Mouse (Mus musculus): ENCODE results near the gene Usp44. TPM values are rescaled to one million over a fixed set of nuclear protein-coding genes. Genes with fewer than 3 reads are reported as not detected.
A peak's percentile ranks its signal among the peaks of the same experiment; 100 is the strongest.
"Not testable (repeated sequence)": the region's sequence is repeated elsewhere in the genome, so short reads cannot be mapped to it uniquely, and the experiment has no call there.

Usp44 gene
- not detected in 2 replicates for total RNA-seq (2014; fragmentation: Nextera tagmentation)
- 0.65 TPM in 1 of 2 replicates, not detected in the other for total RNA-seq (2017)

DNA sequence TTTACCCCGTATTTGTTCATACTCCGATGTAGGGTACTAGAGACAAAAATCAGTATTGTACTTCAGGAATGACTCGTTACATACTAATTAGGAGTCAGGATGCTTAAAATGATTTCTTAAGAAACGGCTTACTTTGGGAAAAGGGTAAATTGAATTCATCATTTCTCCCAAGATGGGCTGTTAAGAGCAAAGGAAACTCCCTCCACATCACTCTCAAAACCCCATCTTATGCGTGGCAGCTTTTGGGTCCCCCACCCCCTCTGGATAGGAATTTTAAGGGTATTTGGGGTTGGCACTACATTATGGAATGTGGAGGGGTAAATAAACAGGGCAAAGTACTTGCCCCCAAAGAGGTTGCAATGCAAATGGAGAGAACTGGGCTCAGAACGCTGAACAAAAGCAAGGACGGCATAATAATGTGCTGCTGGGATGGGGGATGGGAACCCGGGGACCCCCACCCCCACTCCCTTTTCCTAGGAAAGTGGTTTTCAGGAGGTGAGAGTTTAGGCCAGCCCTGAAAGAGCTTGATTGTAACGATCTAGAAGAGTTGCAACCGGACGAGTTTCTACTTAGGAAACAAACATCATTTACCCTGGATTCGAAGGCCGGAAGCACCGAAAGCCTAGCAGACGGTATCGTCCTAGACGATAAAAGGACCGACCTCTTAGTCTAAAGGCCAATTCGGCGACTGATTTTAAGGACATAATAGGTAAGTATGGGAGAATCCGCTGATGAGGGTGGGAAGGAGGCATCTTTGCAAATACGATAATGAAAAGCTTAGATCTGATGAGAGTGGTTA lies at the start of gene Usp44:
Gene Usp44, plus strand, starts transcription at position 625 of the 799 bp plus-strand sequence.
- no peak for ATAC-seq (replicated peaks; ENCODE audit: low FRiP score, low TSS enrichment, poor library complexity, severe bottlenecking)

DNA sequence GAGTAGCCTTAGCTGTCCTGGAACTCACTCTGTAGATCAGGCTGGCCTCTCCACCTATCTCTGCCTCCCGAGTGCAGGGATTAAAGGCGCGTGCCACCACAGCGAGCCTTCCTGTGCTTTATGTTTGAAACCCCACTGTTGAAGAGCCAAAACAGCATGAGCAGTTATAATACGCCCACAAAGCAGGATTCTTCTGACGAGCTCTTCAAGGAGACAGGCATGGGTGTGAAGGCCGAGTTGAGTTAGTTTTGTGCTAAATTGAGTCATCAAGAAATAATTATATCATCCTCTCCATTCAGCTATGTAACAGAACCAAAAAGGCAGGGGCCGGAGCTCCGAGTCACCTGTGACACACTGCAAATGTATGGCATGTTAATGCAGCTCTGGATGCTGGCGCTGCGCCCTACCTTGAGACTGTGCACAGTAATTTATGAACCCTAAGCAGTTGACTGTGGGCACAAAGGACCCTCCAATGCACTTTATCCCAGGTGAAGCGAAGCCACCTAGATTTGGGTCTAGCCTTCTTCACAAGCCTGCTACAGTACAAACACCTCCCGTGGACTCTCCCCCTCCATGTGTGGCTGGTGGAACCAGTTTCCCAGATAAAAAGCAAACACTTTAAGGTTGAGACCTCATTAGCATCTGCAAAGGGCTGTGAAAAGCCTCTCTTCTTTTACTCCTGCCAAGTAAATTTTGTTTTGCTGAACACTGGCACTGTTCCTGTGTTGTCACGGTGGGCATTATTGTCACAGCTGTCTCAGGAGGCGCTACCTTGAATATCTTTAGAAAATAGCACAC lies 47.9 kb upstream of the Usp44 start:
- no peak for ATAC-seq (replicated peaks; ENCODE audit: low FRiP score, low TSS enrichment, poor library complexity, severe bottlenecking)

DNA sequence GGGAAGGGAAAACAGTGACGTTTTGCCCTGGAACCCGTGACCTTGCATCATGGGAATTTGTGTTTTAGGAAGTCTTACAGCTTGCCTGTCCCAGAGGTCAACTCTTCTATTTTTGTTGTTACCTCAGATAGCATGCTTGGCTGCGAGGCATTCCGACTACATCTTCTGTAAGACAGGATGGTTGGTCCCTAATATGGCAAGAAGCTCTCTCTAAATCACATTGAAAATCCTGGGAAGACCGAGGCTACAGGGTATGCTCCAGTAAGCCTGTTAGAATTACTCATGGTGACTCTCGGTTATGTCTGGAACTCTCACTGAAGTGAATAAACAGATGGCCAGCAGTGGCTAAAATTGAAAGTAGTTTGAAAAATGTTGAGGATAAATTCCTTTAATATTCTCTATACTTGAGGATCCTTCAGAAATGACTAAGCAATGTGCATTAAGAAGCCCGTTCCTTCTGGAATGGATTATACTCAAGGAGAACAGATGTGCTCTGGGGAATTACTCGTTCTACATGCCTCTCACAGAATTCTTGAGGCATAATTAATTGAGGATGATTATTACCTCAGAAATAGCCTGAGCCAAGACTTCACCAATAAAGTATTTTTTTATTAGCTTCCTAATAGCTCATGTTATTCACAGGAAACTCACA lies 31.5 kb upstream of the Usp44 start:
- ATAC-seq (replicated peaks; ENCODE audit: low FRiP score, low TSS enrichment, poor library complexity, severe bottlenecking) = no peak

DNA sequence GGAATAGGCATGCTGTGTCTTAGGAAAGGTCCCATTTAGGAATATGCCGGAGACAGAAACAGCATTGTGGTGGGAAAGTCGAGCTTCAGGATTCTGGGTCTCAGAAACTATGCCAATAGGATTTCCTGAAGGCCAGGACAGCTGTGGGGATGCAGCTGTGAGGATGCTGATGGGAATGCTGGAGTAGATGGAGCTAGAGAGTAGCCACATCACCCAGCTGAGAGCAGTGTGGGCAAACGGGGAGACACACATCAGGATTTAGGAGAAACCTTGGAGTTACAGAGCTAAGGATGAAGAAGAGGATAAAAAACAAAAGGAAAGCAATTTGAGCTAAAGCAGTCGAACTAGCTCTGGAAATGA lies 31.0 kb upstream of the Usp44 start:
- ATAC-seq (replicated peaks; ENCODE audit: low FRiP score, low TSS enrichment, poor library complexity, severe bottlenecking) = no peak

DNA sequence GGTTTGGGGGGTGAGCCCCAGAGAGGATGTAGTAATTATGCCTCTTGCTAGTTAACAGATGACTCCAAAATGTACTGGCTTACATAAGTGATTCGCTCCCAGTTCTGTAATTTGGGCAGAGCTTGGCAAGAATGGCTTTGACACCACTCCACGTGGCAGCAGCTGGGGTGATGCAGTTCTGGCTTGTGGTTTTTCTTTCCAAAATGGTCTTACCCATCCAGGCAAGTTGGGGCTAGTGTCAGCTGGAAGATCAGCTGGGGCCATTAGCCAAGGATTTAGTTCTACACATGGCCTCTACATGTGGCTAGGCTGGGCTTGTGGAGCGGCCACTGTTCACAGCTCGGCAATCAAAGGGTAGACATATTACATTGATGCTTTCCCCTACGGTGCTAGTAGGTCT lies 30.5 kb upstream of the Usp44 start:
- ATAC-seq (replicated peaks; ENCODE audit: low FRiP score, low TSS enrichment, poor library complexity, severe bottlenecking) = no peak

DNA sequence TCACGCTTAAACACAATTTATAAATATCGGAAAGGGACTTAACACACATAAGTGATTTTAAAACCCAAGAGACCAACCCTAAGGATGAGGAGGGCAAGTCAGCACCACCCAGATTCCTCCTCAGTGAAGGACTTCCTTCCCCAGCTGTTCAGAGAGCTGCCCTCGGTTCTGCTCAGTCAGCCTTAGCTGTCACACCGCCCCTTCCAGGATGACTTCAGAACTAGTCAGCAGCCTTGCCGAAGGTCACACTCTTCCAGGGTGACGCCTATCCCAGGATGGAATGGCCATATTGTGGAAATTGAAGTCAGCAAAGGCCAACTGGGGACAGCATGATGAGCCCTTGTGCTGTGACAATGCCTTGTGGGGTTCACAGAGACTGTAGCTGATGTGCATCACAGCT lies 28.2 kb upstream of the Usp44 start:
- ATAC-seq (replicated peaks; ENCODE audit: low FRiP score, low TSS enrichment, poor library complexity, severe bottlenecking) = no peak

DNA sequence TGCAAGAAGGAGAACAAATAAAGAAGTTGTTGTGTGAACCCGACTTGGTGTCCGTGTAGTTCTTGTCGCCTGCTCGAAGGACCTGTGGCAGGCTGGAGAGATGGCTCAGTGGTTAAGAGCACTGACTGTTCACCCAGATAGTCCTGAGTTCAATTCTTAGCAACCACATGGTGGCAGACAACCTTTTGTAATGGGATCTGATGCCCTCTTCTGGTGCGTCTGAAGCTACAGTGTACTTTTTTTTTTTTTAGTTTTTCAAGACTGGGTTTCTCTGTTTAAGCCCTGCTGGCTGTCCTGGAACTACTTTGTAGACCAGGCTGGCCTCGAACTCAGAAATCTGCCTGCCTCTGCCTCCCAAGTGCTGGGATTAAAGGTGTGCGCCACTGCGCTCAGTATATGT lies 21.9 kb upstream of the Usp44 start:
- ATAC-seq (replicated peaks; ENCODE audit: low FRiP score, low TSS enrichment, poor library complexity, severe bottlenecking) = not testable (repeated sequence)

DNA sequence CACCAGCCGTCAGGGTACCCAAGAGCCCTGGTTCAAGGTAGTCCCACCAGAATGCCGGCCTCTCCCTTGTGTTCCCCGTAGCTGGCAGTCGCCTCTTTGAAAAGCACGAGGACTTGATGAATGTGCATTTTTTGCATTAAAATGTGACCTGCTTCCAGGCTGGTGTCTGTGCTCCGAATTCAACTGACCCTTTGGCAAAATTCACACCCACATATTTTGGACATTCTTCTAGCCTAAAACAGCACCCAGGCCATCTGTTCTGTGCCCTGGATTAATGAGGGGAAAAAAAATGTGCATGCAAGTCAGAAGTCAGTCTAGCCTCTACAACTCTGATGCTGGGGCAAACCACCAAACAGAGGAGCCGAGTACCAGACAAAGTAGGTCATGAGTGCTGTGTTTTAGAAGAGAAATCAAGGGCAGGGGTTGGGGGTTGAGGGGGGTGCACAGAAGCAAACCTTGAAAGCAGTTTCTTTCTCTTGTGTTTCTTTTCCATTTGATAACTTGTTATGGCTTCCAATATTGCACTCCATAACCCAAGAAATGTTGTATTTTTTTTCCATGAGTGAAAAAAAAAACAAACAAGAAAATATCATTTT lies 20.7 kb upstream of the Usp44 start:
- ATAC-seq (replicated peaks; ENCODE audit: low FRiP score, low TSS enrichment, poor library complexity, severe bottlenecking) = no peak

DNA sequence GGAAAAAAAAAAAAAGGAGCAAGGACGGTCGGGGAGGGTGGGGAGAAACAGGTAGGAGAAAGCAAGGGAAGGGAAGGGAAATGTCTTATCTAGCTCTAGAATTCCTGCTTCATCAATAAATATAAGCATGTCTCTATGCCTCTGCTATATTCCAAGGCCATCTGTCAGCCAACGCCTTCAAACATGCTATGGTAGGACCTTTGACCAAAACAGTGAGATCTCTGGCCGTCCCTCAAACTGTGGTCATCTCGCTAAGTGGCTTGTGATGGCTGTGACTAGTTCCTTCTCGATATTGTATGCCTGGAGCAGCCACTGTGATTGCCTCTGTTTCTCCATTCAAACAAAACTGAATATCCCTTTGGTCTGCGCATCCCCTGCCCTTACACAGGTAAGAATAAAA lies 19.3 kb upstream of the Usp44 start:
- no peak for ATAC-seq (replicated peaks; ENCODE audit: low FRiP score, low TSS enrichment, poor library complexity, severe bottlenecking)

DNA sequence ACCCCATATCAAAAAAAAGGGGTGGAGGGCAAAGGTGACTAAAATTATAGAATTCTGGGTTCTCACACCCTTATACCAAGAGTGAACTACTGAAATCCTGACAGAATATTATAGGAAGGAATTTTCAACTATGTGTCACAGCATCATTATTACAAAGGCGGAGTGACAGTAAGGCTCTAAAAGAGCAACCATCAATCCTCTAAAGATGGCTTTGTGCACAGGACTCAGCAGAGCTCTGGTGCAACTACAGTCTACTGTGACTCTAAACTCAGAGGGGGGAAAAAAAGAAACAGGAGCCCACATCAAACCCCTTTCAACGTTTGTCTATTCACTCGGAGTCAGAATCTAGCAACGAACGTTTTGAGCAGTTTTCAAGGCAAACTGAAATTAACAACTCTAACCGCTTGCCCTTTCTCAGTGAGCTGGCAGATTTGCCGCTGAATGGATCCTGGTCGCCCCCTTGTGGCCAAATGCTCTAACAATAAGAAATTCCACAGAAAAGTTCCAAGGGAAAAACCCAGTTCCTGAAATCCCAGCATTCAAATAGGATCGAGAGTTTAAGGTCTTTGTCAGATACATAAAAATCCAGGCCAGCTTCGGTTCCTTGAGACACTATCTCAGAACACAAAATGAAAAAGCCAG lies 18.5 kb upstream of the Usp44 start:
- peak; percentile 68 for ATAC-seq (replicated peaks; ENCODE audit: low FRiP score, low TSS enrichment, poor library complexity, severe bottlenecking)

DNA sequence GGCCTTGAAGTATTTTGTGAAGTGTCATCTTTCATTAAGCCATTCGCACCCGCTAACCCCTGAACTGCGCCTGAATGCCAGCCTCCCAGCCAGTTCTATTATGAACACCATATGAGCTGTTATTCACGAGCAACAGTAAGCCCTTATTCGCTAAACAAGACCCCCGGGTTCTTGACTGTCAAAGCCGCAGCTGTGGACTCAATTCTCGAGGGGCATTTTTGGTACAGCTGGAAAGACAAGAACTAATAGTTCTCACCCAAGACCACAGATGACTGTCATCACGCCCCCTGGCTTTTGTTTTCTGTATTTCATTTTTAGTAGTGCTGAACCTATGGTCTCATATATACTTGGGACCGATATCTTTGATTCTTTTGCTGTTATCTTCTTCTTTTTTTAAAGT lies 17.6 kb upstream of the Usp44 start:
- ATAC-seq (replicated peaks; ENCODE audit: low FRiP score, low TSS enrichment, poor library complexity, severe bottlenecking) = no peak

DNA sequence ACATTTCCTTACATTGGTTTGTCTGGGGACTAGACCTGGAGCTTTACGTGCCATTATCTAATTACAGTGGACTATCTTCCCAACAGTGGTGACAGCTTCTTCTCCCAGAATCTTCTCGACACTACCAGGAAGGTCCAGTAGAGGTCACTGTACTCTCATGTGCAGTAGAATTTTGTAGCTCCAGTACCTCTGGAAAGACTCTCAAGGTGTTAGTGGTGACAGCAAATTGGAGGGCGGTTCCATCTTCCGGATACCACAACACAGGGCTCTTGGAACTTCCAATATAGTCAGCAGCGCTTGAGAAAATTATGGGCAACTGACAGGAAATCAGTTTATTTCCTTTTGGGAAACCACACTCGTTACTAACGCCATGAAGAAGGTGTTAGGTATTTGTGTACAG lies 12.7 kb upstream of the Usp44 start:
- ATAC-seq (replicated peaks; ENCODE audit: low FRiP score, low TSS enrichment, poor library complexity, severe bottlenecking) = peak; percentile 82

DNA sequence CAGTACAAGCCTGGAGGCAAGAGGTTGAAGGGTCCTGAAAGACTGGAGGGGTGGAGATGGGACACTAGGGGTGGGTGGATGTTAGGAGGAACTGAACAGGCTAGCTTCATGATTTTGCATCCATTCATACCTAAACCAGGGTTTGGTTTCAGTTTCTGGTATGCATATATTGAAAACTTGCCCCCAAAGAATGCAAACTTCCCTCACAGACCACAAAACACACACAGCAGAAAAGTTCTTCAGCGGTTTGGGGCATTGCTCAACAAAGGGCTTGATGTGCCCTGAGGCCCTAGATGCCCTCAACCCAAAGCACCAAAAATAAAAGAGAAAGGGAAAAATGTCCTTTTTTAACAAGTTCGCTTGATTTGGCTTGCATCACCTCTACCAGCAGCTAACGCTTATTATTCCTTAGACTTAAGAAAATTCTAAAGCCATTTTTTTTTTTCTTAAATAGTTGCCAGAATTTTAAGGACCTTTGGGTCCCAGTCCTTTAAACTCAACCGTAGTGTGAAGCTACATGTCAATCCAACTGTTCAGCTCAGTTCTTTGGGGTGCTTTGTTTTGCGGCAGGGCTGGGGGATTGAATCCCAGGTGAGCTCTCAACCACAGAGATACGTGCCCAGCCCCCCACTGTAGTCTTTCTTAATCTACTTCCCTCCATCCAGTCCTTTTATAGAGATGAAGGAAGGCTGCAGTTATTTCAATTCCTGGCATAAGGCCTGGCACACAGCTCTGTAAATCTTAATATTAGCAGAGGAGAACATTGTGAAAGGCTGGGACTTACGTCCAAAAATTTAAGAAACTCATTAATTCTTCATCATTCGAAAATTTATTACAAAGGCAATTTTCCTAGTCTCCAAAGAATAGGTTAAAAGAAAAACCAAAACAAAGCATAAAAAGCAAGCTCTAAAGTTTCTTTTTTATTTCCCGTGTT lies 1.2 kb upstream of the Usp44 start:
- no peak for ATAC-seq (replicated peaks; ENCODE audit: low FRiP score, low TSS enrichment, poor library complexity, severe bottlenecking)

DNA sequence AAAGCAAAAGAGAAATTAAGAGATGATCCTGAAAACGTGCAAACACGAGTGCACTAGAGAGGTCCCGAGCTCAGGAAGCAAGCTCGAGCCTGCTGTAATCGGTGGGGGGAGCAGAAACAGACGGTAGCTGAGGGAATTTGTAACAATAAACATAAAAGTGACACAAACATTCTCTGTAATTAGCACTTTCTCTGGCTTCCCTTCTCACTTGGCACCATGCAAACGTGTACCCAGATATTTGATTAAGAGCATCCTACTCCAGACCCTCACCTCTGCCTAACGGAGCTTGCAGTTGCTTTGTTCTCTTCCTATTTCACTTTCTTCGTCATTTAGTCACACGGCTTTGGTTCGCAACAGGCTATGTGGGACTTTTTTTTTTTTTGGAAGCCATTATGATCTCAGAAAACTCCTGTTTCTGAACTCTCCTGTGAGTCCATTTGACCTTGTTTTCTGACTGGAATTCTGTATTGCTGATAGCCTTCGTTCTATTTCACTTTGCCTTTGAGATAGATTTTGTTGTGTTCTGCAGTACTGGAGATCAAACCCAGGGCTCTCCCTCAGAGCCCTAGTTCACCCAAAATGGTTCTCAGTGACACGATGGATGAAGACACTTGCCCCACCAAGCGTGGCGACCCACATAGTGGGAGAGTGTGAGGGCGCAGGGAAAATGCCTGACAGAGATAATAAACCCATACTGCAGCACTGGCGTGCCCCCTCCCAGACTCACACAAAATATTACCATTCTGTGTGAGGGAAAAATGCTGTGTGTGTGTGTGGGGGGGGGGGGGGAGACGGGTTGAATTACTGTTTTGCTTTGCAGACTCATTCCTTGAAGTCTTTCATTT lies 597 bp downstream of the Usp44 start:
- no peak for ATAC-seq (replicated peaks; ENCODE audit: low FRiP score, low TSS enrichment, poor library complexity, severe bottlenecking)

DNA sequence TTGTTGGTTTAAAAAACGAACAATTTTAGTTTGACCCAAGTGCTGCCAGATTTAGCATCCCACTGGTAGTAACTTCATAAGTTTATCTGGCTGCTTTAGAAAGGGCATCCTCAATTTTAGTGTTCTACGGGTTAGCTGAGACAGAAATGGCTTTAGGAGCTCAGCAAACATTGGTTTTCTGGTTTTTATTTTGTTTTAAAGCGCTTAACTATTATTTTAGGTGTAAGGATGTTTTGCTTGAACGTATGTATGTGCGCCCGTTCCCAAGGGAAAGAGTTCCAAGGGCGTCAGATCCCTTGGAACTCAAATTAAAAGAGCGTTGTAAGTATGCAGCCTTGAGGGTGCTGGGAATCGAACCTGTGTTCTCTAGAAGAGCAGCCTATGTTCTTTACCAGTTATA lies 1.5 kb downstream of the Usp44 start:
- ATAC-seq (replicated peaks; ENCODE audit: low FRiP score, low TSS enrichment, poor library complexity, severe bottlenecking) = no peak

DNA sequence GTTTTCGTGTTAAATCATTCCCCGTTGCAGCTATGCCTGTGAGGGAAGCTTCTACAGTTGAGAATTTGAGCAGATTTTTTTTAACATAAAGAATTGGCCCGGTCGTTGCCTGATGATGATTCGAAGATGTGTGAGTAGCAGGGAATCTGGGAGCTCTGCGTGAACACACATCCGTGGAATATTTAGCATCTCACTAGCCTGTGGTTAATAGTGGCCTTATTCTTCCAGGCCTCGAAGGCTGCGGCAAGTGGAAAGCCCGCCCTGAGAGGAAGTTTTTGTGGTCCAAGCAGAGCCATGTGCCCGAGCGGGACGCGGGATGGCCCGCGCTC lies 2.0 kb downstream of the Usp44 start:
- no peak for ATAC-seq (replicated peaks; ENCODE audit: low FRiP score, low TSS enrichment, poor library complexity, severe bottlenecking)

DNA sequence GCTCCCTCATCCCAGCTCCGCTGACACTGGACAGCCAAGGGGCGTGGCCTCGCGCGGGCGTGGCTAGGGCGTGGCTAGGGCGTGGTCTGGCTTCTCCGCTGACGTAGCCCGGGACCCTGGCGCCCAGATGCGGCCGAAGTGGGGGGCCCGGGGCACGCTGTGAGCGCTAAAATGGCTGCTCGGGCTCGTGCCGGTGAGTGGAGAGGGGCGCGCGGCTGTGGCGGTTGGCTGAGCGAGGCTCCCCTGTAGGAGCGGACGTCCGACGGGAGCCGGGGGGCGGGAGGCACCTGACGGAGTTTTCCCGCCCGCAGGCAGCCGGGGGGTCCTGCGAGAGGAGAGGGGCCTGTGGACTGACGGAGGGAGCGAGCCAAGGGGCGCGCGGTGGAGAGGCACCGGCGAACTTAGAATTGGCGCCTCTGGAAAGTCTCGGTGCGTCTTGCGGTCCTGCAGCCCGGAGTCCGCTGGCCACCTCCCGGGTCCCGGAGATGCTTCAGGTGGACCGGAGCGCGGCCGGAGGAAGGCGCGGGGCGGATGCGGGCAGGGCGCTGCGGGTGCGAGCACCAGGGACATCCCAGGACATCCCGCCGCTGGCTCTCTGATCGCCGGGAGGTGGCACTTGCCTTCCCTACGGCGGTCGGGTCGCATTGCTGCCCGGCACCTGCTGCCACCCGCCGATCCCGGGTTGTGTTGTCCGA lies 2.5 kb downstream of the Usp44 start:
- ATAC-seq (replicated peaks; ENCODE audit: low FRiP score, low TSS enrichment, poor library complexity, severe bottlenecking) = peak; percentile 84

All from megakaryocyte-erythroid progenitor cell, adult 5-6 weeks (primary cell).